Mouse (Mus musculus) hematopoietic stem cell, adult 5-6 weeks (primary cell): ENCODE measurements around the gene Naaladl2. TPM values are rescaled to one million over a fixed set of nuclear protein-coding genes. Genes with fewer than 3 reads are reported as not detected.
"Not testable (repeated sequence)": the region's sequence is repeated elsewhere in the genome, so short reads cannot be mapped to it uniquely, and the experiment has no call there.

ENCODE experiments used
- ATAC-seq, 2 experiments: fragments of 125-278 bp in 1 of 2; replicated peaks in 1 of 2; 2 replicates each; pipeline ENCODE4 v1.8.0; 2016 to 2017; ENCODE audit warnings: inconsistent platforms in 2 of 2, mild to moderate bottlenecking in 2 of 2, moderate number of reproducible peaks in 2 of 2, low read depth in 1 of 2, moderate TSS enrichment in 1 of 2; ENCODE audit not compliant: low FRiP score in 2 of 2, poor library complexity in 2 of 2, severe bottlenecking in 2 of 2, insufficient read depth in 1 of 2, low TSS enrichment in 1 of 2
- total RNA-seq: library from RNA; stranded (forward); fragments of 172-1452, 232-1000 nt; gene quantifications from 2 replicates; pipeline ENCODE4 v1.2.3, GENCODE M21; 2017

Gene Naaladl2
- total RNA-seq, 1 experiment from 2014 or later: 0.15 TPM

GRCm38 (mm10) chr3:25006802-25007201 lies 137.3 kb downstream of the Naaladl2 start:
- not testable (repeated sequence) for ATAC-seq

GRCm38 (mm10) chr3:24992577-24992976 lies 151.5 kb downstream of the Naaladl2 start:
- ATAC-seq: no peak

GRCm38 (mm10) chr3:24992078-24992477 lies 152.0 kb downstream of the Naaladl2 start:
- no peak for ATAC-seq

- ATAC-seq: no peak
These were observed 161.9 kb downstream of the Naaladl2 start for GRCm38 (mm10) chr3:24982111-24982510.

GRCm38 (mm10) chr3:24942170-24942569 lies 201.9 kb downstream of the Naaladl2 start:
- no peak for ATAC-seq

GRCm38 (mm10) chr3:24938507-24939182 lies 205.4 kb downstream of the Naaladl2 start:
- no peak for ATAC-seq

- no peak for ATAC-seq
These were observed 222.2 kb downstream of the Naaladl2 start for GRCm38 (mm10) chr3:24921811-24922210.

- ATAC-seq: no peak
These were observed 222.7 kb downstream of the Naaladl2 start for GRCm38 (mm10) chr3:24921401-24921800.

GRCm38 (mm10) chr3:24905425-24905960 lies 238.6 kb downstream of the Naaladl2 start:
- ATAC-seq: no peak

- no peak for ATAC-seq
These were observed 255.3 kb downstream of the Naaladl2 start for GRCm38 (mm10) chr3:24888801-24889200.

- no peak for ATAC-seq
These were observed 271.8 kb downstream of the Naaladl2 start for GRCm38 (mm10) chr3:24872254-24872653.

GRCm38 (mm10) chr3:24852936-24853335 lies 291.1 kb downstream of the Naaladl2 start:
- no peak for ATAC-seq

GRCm38 (mm10) chr3:24796739-24797138 lies 347.3 kb downstream of the Naaladl2 start:
- ATAC-seq: no peak

GRCm38 (mm10) chr3:24787451-24788148 lies 356.5 kb downstream of the Naaladl2 start:
- ATAC-seq: no peak

GRCm38 (mm10) chr3:24784108-24784507 lies 360.0 kb downstream of the Naaladl2 start:
- no peak for ATAC-seq

GRCm38 (mm10) chr3:24783462-24783829 lies 360.6 kb downstream of the Naaladl2 start:
- no peak for ATAC-seq

GRCm38 (mm10) chr3:24782784-24783461 lies 361.1 kb downstream of the Naaladl2 start:
- ATAC-seq: no peak

GRCm38 (mm10) chr3:24781687-24782086 lies 362.4 kb downstream of the Naaladl2 start:
- no peak for ATAC-seq
